ENCODE assay signal across 14 mouse cellular contexts in genomic region chr19:7729543-7729942, GRCm38 (mm10). TPM values are rescaled to one million over a fixed set of nuclear protein-coding genes. Genes with fewer than 3 reads are reported as not detected.
DNase-seq lines count a peak whose midpoint lies in the region; ATAC-seq and TF ChIP-seq lines count a peak whose summit lies in the region.
"Had no signal": no experiment of that assay in that cellular context is flagged by ENCODE, and none has a peak within 500 bp of the region (broad histone marks: within the 10 kb centered on the region; RNA-seq: fewer than 3 reads in every experiment).

No protein-coding gene starts in this region.

- no peak overlapping the region for H3K4me2 ChIP-seq in hindbrain, embryonic 13.5 days
- H3K4me2 ChIP-seq: neural tube, embryonic 12.5 days had no signal

- WGBS in hindbrain, embryonic 13.5 days, result 29% methylated on average over 1 of the region's 1 CpGs

- H3K9ac ChIP-seq in hindbrain, embryonic 13.5 days, result no peak overlapping the region
- H3K9ac ChIP-seq: neural tube, embryonic 12.5 days had no signal

- H3K27me3 ChIP-seq in Patski, result peaks cover 3% of the 10 kb centered on the region
- H3K27me3 ChIP-seq in hindbrain, embryonic 13.5 days, result no peaks in the 10 kb centered on the region
- H3K27me3 ChIP-seq: neural tube, embryonic 12.5 days had no signal

- in situ Hi-C loops in Patski (cut with MboI; ENCODE audit: low pct_unique_long_range_greater_than_20kb), result no loop called here

- CTCF ChIA-PET in Patski (lab: Charles Lee), result no interaction called here

- POLR2A ChIA-PET in Patski (lab: Charles Lee), result no interaction called here

- H3K27ac ChIP-seq in layer of hippocampus, adult 2 months, result no peak overlapping the region
- H3K27ac ChIP-seq in hindbrain, embryonic 13.5 days, result no peak overlapping the region
- H3K27ac ChIP-seq: hindbrain, embryonic 10.5 days; neural tube, embryonic 12.5 days had no signal

- no peak overlapping the region for H3K4me3 ChIP-seq in layer of hippocampus, adult 2 months
- no peak overlapping the region for H3K4me3 ChIP-seq in hindbrain, embryonic 13.5 days
- H3K4me3 ChIP-seq: hindbrain, embryonic 10.5 days; neural tube, embryonic 12.5 days had no signal

- no peaks in the 10 kb centered on the region for H3K36me3 ChIP-seq in hindbrain, embryonic 13.5 days
- H3K36me3 ChIP-seq: hindbrain, embryonic 10.5 days; neural tube, embryonic 12.5 days had no signal

- H3K4me1 ChIP-seq in hindbrain, embryonic 13.5 days (replicated peaks), result no peaks in the 10 kb centered on the region
- H3K4me1 ChIP-seq: hindbrain, embryonic 10.5 days; neural tube, embryonic 12.5 days had no signal

- H3K9me3 ChIP-seq in hindbrain, embryonic 13.5 days, result no peaks in the 10 kb centered on the region

- no peak for ATAC-seq in Patski
- no peak for ATAC-seq in hindbrain, embryonic 13.5 days (ENCODE audit: low FRiP score)

- TF ChIP-seq CTCF in Patski (IDR thresholded peaks at IDR 0.05), result peak; percentile 45
- TF ChIP-seq CTCF in layer of hippocampus, adult 2 months (conservative IDR thresholded peaks at IDR 0.05), result peak; percentile 73

- DNase-seq in adrenal gland, postnatal 10 days, result peak; percentile 10
- DNase-seq in adrenal gland, postnatal 4 days (ENCODE audit: low spot score in 2 of 2), result no peak
- peak; percentile 2 to 6 for DNase-seq in left cerebral cortex, postnatal 14 days (ENCODE audit: low spot score in 2 of 2)
- DNase-seq in left cerebral cortex, adult 11 months (ENCODE audit: low spot score), result no peak
- DNase-seq in Patski (ENCODE audit: low read depth, low spot score), result no peak
- DNase-seq in layer of hippocampus, adult 2 months (ENCODE audit: low spot score in 2 of 2), result peak; percentile 26 to 54
- no peak for DNase-seq in spleen, postnatal 10 days (ENCODE audit: low spot score in 2 of 2)
- DNase-seq: cerebellum, adult 9-10 months had no signal

- intact Hi-C loops in left cerebral cortex, postnatal 14 days (cut with DNase I), result no loop called here

RNA-seq across cellular contexts. Expression of gene Slc22a19, which starts 18.4 kb away (rescaled TPM):
- not detected for total RNA-seq in adrenal gland, postnatal 10 days (2021)
- 1 to 10 TPM in 1 of 2 experiments, under 1 TPM in 1; 0.14 to 2.4 TPM for total RNA-seq in adrenal gland, postnatal 4 days (2021)
- not detected for total RNA-seq in left cerebral cortex, postnatal 14 days (2021)
- polyA plus RNA-seq in Patski (2021), result not detected
- total RNA-seq in layer of hippocampus, adult 2 months (2021), result not detected
- 0.16 and 0.19 TPM in 2 replicates for polyA plus RNA-seq in hindbrain, embryonic 13.5 days (2015; fragmentation: Nextera tagmentation; extraction: Ambion mirVana)
- polyA plus RNA-seq: C2C12; gonadal fat pad, adult 2 months; hindbrain, embryonic 10.5 days; limb, embryonic 11.5 days; neural tube, embryonic 12.5 days had no signal

Comparison
In these comparisons a context has a peak if more than half of its experiments do, and no peak if none do; other contexts are left out.
1. DNase-seq: peak in adrenal gland, postnatal 10 days (single experiment), left cerebral cortex, postnatal 14 days (2 of 2) and layer of hippocampus, adult 2 months (2 of 2); none in adrenal gland, postnatal 4 days (0 of 2), left cerebral cortex, adult 11 months (single experiment), Patski (single experiment) and spleen, postnatal 10 days (0 of 2).